In genomic region chr13:48919756-48920415, GRCm38 (mm10) we compare ENCODE assay signal across 16 mouse cellular contexts.
"Had no signal": no experiment of that assay in that cellular context is flagged by ENCODE, and none has a peak within 500 bp of the region (broad histone marks: within the 10 kb centered on the region; RNA-seq: fewer than 3 reads in every experiment).

No protein-coding gene starts in this region.

- H3K27me3 ChIP-seq: liver, embryonic 13.5 days; lung, embryonic 15.5 days; megakaryocyte, embryonic 14.5 days; neural tube, embryonic 13.5 days had no signal

- H3K9ac ChIP-seq: liver, embryonic 13.5 days; liver, postnatal 0 days; lung, embryonic 15.5 days; neural tube, embryonic 13.5 days had no signal

- H3K9me3 ChIP-seq: limb, embryonic 10.5 days; liver, embryonic 13.5 days; lung, embryonic 15.5 days; megakaryocyte, embryonic 14.5 days; neural tube, embryonic 13.5 days had no signal

- ATAC-seq: liver, postnatal 0 days; midbrain, embryonic 16.5 days had no signal

- DNase-seq: kidney, adult 11 months; kidney, adult 9 months; kidney, postnatal 10 days; liver, embryonic 13.5 days; liver, postnatal 0 days; lung, postnatal 14 days; right cerebral cortex, postnatal 25 days; thymus, adult 18-20 months; thymus, postnatal 25 days had no signal

- H3K4me2 ChIP-seq: liver, embryonic 13.5 days; lung, embryonic 15.5 days; midbrain, embryonic 11.5 days; neural tube, embryonic 13.5 days had no signal

- H3K27ac ChIP-seq: limb, embryonic 10.5 days; liver, embryonic 13.5 days; lung, embryonic 15.5 days; macrophage; neural tube, embryonic 13.5 days had no signal

- H3K4me3 ChIP-seq: limb, embryonic 10.5 days; liver, embryonic 13.5 days; lung, embryonic 15.5 days; megakaryocyte, embryonic 14.5 days; neural tube, embryonic 13.5 days had no signal

- H3K4me1 ChIP-seq: limb, embryonic 10.5 days; lung, embryonic 15.5 days; neural tube, embryonic 13.5 days had no signal
